Mouse (Mus musculus) liver, adult 2 months (tissue): Measurements from ENCODE around the gene Pcif1.

ENCODE experiments used
- CTCF ChIP-seq: fragments of 200-500 bp; IDR thresholded peaks from 2 replicates; pipeline ENCODE4 v1.5.1; 2011; ENCODE audit warnings: low read depth, low read length, control low read depth
- POLR2A ChIP-seq: fragments of 200-500 bp; IDR thresholded peaks from 2 replicates; pipeline ENCODE4 v1.6.1; 2011; ENCODE audit warnings: low read length, control low read depth; ENCODE audit not compliant: insufficient read depth; ENCODE audit errors: extremely low read depth

DNA sequence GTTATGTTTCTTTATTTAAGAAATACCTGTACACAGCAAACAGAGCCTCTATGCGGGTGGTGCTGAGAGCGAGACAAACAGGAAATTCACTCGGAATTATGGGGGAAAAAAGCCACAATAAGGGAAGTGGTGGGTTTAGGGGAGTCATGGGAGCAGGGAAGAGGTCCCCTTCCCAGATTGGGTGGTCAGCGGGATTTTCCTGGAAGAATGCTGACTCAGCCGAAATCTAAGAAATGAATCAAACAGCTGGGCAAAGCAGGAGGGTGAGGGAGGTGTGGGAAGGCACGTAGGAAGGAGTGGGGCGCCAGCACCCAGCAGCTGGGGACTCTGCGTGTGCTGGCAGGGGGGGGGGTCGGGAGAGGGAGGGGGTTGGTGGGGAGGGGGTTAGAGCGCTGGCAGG is 54.4 kb downstream of the Pcif1 start:
- no peak for TF ChIP-seq CTCF
- TF ChIP-seq POLR2A = no peak
